Mouse (Mus musculus) v-Abl transformed pro-B cells (cell line): ENCODE data around the gene A3galt2.

Experiments used
- in situ Hi-C, 2 experiments: fragments of 400-800 bp; cut with MboI; formaldehyde crosslinking; loops; one replicate each; pipeline ENCODE4 v1.15.1; 2025; ENCODE audit not compliant: unreplicated experiment in 2 of 2

The A3galt2 gene

GRCm38 (mm10) chr4:128787023-128787939 lies 32.1 kb downstream of the A3galt2 start:
- in situ Hi-C loops, result no loop called here

DNA sequence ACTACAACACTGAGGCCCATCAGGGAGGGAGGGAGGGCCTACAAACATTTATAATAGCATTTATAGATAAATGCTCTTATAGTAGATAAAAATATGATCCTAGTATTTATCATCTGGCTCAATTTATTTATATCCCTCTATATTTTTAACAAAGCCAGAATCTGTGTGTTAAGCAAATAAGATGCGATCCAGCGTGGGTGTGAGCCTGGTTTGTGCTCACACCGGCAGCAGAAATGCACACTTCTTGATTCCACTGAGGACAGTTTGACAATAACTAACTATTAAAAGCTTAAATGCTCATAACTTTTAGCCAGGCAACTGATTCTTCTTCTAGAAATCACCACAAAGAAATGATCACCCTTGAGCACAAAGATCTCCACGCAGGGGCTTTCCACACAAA lies 32.9 kb downstream of the A3galt2 start:
- in situ Hi-C loops, result no loop called here

- in situ Hi-C loops, result no loop called here
These were observed 34.5 kb downstream of the A3galt2 start for GRCm38 (mm10) chr4:128789646-128790045.

GRCm38 (mm10) chr4:128793710-128794109 lies 38.5 kb downstream of the A3galt2 start:
- in situ Hi-C loops, result no loop called here

- in situ Hi-C loops, result no loop called here
These were observed 39.0 kb downstream of the A3galt2 start for GRCm38 (mm10) chr4:128794198-128794597.

DNA sequence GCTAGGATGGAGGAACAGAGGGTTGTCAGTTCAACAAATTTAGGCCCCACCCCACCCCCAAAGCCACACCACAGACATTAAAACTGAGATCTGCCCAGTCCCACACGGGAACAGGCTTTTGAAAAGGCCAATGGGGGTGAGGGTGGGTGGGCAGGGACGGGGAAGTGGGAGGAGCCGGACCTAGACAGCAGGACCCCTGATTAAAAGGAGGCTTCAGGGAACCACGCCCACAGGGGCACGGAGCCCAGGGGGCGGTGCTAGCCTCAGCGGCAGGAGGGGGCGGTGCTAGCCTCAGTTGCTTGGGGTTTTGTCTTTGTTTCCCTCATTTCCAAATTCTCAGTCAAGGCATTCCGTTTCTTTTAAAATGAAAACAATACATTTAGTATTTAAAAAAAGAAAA lies 40.4 kb downstream of the A3galt2 start:
- in situ Hi-C loops, result no loop called here

- in situ Hi-C loops, result no loop called here
These were observed 41.6 kb downstream of the A3galt2 start for GRCm38 (mm10) chr4:128796788-128797187.

- in situ Hi-C loops, result no loop called here
These were observed 46.7 kb downstream of the A3galt2 start for GRCm38 (mm10) chr4:128801675-128802465.

DNA sequence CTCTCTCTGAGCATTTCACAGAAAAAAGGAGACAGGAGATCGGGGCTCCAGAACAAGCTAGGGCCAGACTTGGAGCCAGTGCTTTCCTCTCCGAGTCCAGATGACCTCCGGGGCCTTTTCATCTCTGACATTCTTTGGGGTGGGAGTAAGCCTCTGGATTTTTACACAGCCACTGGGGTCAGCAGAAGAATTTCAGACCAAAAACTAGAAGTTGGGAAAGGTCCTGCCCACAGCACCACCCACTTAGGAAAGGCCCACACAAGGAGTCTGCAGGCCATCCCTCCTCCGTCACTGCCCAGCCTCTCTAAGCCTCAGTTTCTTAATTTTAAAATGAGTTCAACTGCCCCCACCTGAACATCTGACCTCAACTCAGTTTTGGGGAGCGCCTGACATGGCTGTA lies 48.4 kb downstream of the A3galt2 start:
- in situ Hi-C loops, result no loop called here

- in situ Hi-C loops, result no loop called here
These were observed 49.4 kb downstream of the A3galt2 start for GRCm38 (mm10) chr4:128804426-128805149.

- in situ Hi-C loops, result no loop called here
These were observed 50.2 kb downstream of the A3galt2 start for GRCm38 (mm10) chr4:128805150-128806042.

DNA sequence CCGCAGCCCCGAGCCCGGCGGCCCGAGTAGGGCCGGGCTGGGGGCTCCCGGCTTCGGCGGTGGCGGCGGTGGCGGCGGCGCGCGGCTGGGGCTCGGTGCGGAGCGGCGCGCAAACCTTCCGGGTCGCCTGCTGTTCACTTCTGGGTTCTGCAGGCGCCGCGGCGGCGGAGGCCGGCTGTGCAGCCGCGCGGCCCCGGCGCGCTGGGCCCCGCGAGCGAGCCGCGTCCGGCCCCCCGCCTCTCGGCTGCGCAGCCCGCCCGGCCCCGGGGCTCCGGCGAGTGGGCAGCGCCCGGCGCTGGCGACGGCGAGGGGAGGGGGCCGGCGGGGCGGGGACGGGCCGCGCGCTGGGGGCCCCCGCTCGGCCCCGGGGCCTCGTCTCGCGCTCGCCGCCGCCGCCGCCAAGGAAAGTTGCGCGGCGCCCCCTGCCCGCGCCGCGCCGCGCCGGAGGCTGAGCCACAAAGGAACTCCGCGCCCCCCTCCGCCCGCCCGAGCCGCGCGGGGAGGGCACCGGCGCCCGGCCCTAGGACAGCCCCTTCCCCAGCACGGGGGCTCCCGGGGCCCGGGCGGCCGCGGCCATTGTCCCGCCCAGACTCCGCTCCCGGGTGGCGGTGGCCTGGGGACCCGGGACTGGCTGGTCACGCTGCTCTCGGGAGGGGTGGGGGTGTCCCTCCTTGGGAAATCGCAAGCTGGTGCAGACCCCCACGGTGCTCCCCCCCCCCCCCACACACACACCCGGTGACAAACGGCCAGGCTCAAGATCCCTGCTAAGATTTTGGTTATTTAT lies 51.1 kb downstream of the A3galt2 start, which contains the start of gene Zfp362:
TSS of gene Zfp362 (minus strand) at position 3 of the 784 bp plus-strand sequence.
- in situ Hi-C loops, result no loop called here

GRCm38 (mm10) chr4:128806827-128807179 lies 51.6 kb downstream of the A3galt2 start:
- in situ Hi-C loops, result no loop called here

DNA sequence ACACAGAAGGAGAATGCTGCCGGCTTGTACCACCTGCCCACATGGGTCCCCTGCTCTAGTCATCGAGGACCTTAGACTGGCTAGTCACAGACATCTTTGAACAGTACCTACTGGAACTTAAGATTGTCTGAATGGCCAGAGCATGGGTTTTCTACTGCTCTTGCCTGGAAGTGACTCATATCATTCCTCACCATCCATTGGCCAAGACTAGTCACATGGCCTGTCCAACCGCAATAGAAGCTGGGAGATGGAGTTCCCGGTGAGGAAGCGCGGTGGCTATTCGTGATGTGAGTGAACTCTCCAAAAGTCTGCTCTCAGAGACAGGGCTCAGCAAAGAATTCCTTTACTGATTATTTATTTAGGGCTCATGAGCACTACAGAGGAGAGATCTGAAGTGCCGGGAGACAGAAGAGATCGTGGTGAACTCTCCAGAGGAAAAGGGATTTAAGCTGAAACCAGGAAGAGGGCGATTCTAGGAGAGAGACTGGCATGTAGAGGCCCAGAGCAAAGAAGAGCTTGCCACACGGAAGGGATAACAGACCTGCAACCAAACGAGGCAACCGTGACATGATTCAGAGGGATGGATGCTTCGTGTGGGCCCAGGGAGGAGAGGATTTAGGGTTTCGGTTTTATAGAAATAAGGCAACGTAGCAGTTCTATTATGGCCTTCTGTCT lies 56.4 kb downstream of the A3galt2 start:
- in situ Hi-C loops, result no loop called here

- in situ Hi-C loops, result no loop called here
These were observed 61.8 kb downstream of the A3galt2 start for GRCm38 (mm10) chr4:128817011-128817410.
